Mouse (Mus musculus) CH12.LX (cell line): ENCODE measurements at regions not wholly inside any gene's neighbourhood (a gene's known extent, or its start where the extent isn't known, plus 50 kb on each side); places are given as distances from the start of the nearest gene placed in this dataset.

ENCODE experiments used
- CHD1 ChIP-seq: IDR thresholded peaks from 2 replicates; pipeline ENCODE4 v1.6.1; 2012; ENCODE audit warnings: low read depth, low read length, improper control_type of control experiment, inconsistent platforms
- CTCF ChIP-seq, 2 experiments: IDR thresholded peaks in 1 of 2; conservative IDR thresholded peaks in 1 of 2; 2 replicates each; pipeline ENCODE4 v1.5.1; 2011 to 2012; ENCODE audit warnings: low read depth in 2 of 2, low read length in 2 of 2, improper control_type of control experiment in 1 of 2, inconsistent platforms in 1 of 2, mild to moderate bottlenecking in 1 of 2, moderate library complexity in 1 of 2
- E2F4 ChIP-seq: IDR thresholded peaks from 2 replicates; pipeline ENCODE4 v1.6.1; 2011; ENCODE audit warnings: low read depth, low read length, improper control_type of control experiment; ENCODE audit not compliant: insufficient replicate concordance
- MAFK ChIP-seq: IDR thresholded peaks from 2 replicates; pipeline ENCODE4 v1.6.1; 2011; ENCODE audit warnings: low read length, improper control_type of control experiment; ENCODE audit not compliant: insufficient replicate concordance
- NELFE ChIP-seq: IDR thresholded peaks from 2 replicates; pipeline ENCODE4 v1.6.1; 2011; ENCODE audit warnings: low read depth, low read length, improper control_type of control experiment
- POLR2A ChIP-seq: IDR thresholded peaks from 2 replicates; pipeline ENCODE4 v1.6.1; 2011; ENCODE audit warnings: low read depth, mild to moderate bottlenecking, improper control_type of control experiment, low read length
- POLR2AphosphoS2 ChIP-seq: IDR thresholded peaks from 2 replicates; pipeline ENCODE4 v1.6.1; 2011; ENCODE audit warnings: low read depth, low read length, improper control_type of control experiment
- ZC3H11A ChIP-seq: IDR thresholded peaks from 2 replicates; pipeline ENCODE4 v1.6.1; 2012; ENCODE audit warnings: low read depth, mild to moderate bottlenecking, inconsistent platforms, low read length, improper control_type of control experiment
- ZMIZ1 ChIP-seq: IDR thresholded peaks from 2 replicates; pipeline ENCODE4 v1.6.1; 2012; ENCODE audit warnings: low read depth, mild to moderate bottlenecking, inconsistent platforms, low read length, improper control_type of control experiment

GRCm38 (mm10) chr12:107095409-107095808, 393.0 kb upstream of the 3110018I06Rik start:
- TF ChIP-seq CTCF (conservative IDR thresholded peaks at IDR 0.05 in 1 of 2, IDR thresholded peaks at IDR 0.05 in 1 of 2; ENCODE audit: low read depth in 2 of 2, low read length in 2 of 2) (no peak), NELFE (no peak), E2F4 (no peak), ZMIZ1 (no peak), POLR2AphosphoS2 (no peak), CHD1 (no peak), ZC3H11A (no peak), POLR2A (no peak), MAFK (no peak)
